Mouse (Mus musculus) urinary bladder, postnatal 4 days (tissue): ENCODE measurements around the gene Kcnma1.

Experiments used
- DNase-seq, 2 experiments: peaks; one replicate each; pipeline ENCODE4 v3.0.0; 2021 to 2022; ENCODE audit warnings: low spot score in 2 of 2

Gene Kcnma1

DNA sequence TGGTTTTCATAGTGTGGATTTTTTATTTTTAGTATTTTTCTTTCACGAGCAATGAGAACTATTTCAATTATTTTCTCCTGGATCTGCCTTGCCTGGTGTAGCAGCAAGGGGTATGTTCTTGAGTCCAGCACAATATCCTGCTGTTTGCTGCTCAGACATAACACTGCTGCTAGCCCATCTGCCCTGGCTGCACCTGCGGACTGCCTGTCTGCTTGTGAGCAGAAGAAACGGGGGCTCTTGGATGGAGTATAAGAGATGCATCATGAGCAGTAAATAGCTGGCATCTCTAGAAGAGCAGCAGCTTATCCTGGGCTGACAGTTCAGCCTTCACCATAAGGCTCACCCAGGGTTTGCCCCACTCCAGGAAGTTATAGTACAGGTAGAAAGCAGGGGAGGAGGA lies 687.5 kb downstream of the Kcnma1 start:
- no peak for DNase-seq

DNA sequence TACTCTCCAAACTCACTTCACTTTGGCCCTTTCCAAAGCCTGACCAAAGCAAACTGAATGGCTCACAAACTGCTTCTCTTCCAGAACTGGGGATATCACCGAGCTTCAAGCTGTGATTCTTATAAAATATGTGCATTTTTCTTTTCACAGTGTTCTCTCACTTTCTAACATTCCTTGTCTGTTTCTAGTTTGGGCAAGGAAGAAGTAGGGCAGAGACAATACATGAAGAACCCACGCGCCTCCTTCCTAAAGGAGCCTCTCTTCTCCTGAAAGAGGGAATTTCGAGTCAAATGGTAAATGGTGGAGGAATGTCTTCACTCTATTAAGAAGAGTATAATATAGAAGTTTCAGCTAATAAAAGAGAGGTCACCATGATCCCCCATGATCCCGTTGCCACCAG lies 709.0 kb downstream of the Kcnma1 start:
- no peak for DNase-seq

DNA sequence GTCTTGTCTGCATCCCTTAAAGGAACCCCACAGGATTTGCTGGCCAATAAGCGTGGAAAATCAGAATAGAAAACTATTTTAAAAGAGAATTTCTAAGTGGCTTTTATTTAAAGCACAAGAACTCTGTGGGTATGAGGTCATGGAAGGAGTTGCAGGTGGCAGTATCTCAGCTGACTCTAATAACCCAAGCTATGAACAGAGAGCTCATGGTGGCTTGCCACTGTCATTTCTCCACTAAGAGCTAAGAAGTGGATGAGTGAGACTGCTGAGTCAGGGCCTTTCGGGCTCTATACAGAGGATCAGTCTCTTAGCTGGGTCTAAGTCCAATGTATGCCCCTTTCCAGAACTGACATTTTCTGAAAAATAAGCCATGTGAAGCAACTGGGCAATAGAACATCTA lies 713.8 kb downstream of the Kcnma1 start:
- DNase-seq, result no peak

DNA sequence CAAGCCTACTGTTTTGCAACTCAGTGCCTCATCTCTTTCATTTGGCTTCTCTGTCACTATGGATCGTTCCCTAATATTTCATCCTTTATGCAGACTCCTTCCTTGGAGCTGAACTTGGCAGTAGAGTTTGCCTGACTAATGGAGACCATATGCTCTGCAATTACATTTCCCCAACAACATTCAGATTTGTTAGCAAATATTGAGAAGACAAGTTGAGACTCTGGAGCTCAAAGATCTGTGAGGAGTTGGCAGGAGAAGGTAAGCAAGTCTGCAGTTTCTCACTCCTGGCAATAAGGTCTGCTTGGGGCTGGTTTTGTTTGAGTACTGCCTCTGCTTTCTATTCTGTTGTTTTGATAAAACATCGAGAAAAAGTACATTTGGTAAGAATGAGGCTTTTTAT lies 723.7 kb downstream of the Kcnma1 start:
- DNase-seq, result no peak

DNA sequence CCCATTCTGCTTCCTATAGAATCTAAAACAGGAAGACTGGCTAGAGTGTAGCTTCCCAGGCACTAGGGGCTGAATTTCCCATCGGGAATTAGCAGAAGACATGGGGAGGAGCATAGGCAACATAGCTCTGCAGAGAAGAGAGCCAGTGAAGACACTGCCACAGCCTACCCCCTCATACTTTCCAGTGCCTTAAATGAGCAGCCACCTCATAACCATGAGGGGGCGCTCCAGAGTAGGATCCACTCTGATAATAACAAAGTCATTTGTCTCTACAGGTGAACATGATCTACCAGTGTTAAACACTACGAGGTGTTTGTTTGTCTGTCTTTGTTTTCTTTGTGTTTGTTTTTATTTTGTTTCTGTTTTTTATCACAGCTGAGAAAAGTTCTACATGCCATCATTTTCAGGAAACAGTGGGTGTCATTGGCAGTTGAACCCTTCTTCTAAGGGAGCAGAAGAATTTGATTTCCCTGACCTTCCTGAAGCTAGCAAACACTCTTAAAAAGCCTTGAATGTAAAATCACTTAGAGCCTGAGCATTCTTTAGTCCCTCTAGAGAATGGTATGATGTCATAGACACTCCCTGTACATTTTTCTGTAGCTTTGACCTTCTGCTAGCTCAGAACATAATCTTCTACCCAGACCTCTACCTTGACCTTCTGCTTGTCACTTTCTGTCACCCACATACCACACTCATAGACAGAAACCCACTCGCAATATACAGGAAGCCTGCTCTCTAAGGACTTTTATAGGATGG lies 747.6 kb downstream of the Kcnma1 start:
- no peak for DNase-seq

DNA sequence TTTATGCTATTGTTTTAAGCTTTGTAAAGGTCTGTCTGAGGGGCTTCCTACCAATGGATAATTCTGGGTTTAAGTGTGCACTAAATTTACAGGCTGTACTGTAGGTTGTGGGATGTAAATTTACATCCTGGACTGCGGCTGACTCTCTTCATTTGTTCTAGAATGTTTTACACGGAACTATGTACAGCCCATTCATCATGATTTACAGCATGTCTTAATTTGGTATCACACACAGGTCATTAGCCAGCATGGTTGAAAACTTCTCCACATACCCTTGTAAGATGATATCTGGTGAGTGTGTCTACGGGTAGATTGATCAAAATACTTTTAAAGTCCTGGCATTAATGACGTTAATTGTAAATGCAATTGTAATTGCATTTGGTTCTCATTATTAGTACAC lies 761.1 kb downstream of the Kcnma1 start:
- DNase-seq, result no peak

DNA sequence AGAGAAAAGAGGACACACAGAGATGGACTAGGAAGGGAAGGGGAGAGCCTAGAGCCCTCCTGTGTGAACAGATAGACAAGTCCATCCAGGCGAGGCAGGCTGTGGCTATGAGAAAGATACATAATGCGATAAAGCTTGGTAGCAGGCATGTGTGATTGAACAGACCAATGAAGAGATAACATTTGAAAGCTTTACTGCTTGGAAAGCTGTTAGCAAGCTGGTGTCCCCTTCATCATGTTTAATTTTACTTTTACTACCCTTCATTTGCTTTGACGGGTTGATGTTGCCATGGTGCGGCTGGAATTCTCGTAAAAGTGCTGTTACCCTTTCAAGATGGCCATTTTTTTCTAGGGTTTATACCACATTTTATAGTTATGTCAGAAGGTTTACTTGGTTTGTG lies 769.8 kb downstream of the Kcnma1 start:
- no peak for DNase-seq

DNA sequence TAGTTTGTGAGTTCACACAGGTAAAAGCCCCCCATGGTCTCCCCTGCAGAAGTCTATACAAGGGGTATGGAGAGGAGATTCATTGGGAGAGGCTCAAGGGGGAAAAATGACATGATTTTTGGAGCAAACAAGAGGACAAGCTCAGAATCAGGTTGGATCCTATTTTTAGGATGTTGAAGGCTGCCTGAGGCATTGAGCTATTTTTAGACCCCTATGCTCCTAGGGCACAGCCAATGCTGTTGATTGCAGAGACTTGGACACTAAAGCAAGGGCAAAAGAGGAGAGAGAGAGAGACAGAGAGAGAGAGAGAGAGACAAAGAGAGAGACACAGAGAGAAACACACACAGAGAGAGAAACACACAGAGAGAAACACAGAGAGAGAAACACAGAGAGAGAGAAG lies 770.4 kb downstream of the Kcnma1 start:
- DNase-seq, result no peak
